Mouse (Mus musculus) naive thymus-derived CD4-positive, alpha-beta T cell, adult 2 months (primary cell): Measurements from ENCODE around the gene Olfr549.

ENCODE experiments used
- DNase-seq: peaks from one replicate; pipeline ENCODE4 v3.0.0-alpha.2; 2011; ENCODE audit warnings: low read depth

Olfr549 gene

GRCm38 (mm10) chr7:102549570-102549969 lies at the start of gene Olfr549:
Gene Olfr549 (plus strand): TSS chr7:102549870.
- DNase-seq, result no peak

- DNase-seq, result no peak
Measured at GRCm38 (mm10) chr7:102501986-102502385, 47.7 kb upstream of the Olfr549 start.

- peak; percentile 76 for DNase-seq
Measured at GRCm38 (mm10) chr7:102506848-102507247, 42.8 kb upstream of the Olfr549 start.

- DNase-seq, result no peak
Measured at GRCm38 (mm10) chr7:102508066-102508465, 41.6 kb upstream of the Olfr549 start.

DNA sequence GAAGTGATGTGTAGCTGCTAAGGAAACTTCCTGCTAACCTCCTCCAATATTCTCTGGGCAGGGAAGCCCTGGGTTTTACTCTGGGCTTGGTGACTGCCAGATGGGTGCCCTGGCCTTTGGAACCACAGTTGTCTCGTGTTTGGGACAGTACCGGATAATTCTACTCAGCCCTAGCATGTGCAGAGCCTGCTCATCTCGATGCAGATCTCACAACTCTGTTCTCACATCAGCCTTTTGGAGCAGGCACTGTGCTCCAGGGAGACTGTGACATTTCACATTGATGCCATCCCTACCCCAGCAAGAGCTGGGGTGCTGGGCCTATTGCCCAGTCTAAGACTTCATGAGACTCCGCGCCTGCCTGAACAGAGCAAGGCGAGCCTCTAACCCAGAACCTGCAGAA lies 41.0 kb upstream of the Olfr549 start:
- DNase-seq, result no peak

- DNase-seq, result no peak
Measured at GRCm38 (mm10) chr7:102509726-102510125, 39.9 kb upstream of the Olfr549 start.

DNA sequence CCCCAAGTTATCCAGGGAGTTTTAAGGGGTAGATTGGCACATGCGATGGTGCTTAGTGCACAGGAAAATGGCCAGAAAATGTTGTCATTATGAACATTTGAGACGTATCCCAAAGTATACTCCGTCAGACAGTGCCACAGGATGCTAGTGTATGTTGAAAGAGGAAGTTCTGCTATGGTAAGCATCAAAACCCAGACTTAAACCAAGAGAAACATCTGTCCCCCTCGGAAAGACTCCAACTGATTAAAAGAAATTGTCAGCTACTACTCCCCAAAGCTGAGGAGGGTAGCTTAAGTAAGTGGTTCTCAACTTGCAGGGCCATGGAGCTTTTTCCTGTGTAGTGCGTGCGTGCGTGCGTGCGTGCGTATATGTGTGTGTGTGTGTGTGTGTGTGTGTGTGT lies 37.7 kb upstream of the Olfr549 start:
- DNase-seq, result no peak

- peak; percentile 83 for DNase-seq
Measured at GRCm38 (mm10) chr7:102512814-102513435, 36.7 kb upstream of the Olfr549 start.

GRCm38 (mm10) chr7:102514144-102514543 lies 35.5 kb upstream of the Olfr549 start:
- no peak for DNase-seq

- DNase-seq, result no peak
Measured at GRCm38 (mm10) chr7:102516261-102517050, 33.2 kb upstream of the Olfr549 start.

GRCm38 (mm10) chr7:102517051-102517335 lies 32.7 kb upstream of the Olfr549 start:
- no peak for DNase-seq

DNA sequence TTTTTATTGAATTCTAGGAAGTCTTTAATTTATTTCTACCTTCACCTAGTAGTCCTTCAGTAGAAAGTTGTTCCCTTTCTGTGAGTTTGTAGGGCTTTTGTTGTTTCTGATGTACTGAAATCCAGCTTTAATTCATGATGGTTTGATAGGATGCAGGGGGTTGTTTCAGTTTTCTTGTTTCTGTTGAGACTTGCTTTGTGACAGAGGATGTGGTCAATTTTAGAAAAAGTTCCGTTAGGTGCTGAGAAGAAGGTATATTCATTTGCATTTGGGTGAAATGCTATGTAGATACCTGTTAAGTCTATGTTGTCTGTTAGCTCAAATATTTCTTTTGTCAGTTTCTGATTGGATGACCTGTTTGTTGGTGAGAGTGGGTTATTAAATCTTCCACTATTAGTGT lies 20.6 kb upstream of the Olfr549 start:
- peak; percentile 41 for DNase-seq

DNA sequence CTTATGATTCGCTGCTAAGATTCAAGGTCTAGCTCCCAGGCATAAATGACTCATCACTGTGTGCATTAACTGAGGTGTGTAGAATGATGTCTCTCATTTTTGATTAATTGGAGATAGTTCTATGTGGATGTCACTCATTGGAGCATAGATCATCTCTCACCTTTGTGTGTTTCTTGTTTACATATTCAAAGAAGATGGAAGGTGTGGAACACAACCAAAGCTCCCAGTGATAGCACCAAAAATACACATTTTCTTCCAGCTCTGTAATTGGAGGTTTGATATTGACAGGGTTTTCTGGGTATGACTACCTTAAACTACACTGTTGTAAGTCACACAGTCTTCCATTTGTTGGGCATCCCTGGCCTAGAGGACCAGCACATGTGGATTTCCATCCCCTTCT lies 15.2 kb upstream of the Olfr549 start, which contains the start of gene Olfr547:
Gene Olfr547, plus strand, starts transcription at position 301 of the 400 bp plus-strand sequence.
- DNase-seq, result no peak

- no peak for DNase-seq
Measured at GRCm38 (mm10) chr7:102540596-102540995, 9.1 kb upstream of the Olfr549 start, which contains the start of gene Olfr548-ps1. Gene Olfr548-ps1 (plus strand): TSS chr7:102540896.

GRCm38 (mm10) chr7:102541251-102541650 lies 8.4 kb upstream of the Olfr549 start:
- DNase-seq, result peak; percentile 17

DNA sequence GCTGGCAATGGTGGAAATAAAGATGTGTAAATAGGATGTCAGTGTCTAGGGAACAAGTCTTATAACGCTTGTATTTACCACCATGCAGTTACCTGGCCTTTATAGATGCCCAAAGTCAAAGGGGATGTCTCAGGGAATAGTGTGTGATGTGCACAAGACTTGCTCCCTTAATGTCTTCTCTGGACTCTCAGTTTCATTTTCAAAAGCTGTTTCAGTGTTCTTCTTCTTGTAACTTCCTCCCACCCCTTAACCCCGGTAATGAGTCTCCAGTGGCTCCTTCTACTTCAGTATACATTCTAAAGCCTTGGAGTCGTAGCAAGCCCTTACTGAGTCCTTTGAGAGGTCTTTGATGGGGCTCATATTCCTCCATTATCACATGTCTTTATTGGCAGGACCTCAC lies 3.6 kb downstream of the Olfr549 start:
- DNase-seq, result no peak

DNA sequence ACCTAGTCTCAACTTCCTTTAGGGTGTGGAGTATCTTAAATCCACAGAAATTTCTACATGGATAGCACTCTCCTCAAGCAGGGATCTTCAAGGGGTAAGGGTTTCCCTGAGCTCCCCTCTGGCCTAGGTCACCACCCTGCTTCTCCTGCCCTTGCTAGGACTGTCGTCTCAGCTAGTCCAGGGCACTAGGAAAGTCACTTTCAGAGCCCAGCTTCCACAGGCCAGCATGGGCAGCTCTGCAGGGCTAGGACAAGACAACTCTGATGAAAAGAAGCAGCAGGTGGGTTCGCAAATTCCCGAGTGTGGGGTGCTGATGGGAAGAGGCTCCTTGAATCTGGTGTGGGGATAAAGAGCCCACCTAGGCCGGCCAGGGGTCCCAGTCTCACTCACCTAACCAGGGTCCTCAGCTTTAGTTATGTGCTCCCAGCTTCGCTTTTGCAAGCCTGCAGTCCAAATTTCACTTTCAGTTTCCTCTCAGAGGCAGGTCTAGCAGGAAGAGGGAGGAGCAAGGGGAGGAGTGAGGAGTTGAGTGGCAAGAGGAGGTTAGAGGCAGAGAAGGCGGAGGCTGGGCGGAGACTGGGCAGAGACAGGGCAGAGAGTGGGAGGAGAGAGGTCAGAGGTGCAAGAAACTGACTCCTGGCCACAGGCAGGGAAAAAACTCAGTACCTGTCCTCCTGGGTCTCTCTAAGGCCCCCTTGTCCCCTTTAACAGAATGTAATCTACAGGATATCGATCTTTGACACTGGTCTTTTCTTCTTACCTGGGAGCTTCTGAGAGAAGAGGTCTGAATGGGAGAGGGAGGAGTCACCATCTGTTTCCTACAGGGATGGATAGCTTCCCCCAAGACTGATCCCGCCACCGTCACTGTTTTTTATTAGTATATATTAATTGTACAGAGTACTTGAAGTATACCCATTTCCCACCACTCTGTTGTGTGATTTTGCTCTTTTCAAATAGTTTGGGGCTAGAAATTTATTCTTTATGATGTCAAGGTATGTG lies 15.6 kb downstream of the Olfr549 start, which contains the start of gene Trim21:
Gene Trim21, minus strand, starts transcription at position 488 of the 999 bp plus-strand sequence.
- DNase-seq, result peak; percentile 89

- DNase-seq, result peak; percentile 8
Measured at GRCm38 (mm10) chr7:102566219-102566618, 16.5 kb downstream of the Olfr549 start.

DNA sequence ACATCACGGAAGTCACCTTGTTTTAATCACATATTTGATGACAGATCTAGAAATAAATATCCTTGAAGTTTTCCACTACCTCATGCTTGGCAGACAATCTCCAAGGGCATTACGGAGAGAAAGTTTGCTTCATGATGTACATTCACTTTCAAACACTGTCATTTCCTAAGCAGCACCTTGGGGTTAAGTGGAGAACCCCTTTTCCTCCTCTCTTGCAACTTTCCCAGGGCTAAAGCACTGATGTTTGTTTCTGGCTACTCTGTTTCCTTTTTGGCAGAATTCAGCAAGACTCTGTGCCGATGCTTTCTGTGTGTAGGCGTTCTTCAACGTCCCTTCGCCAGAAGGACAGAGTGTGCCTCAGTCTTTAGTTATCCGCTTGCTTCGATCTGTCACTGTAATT lies 21.5 kb downstream of the Olfr549 start, which contains the start of gene Olfr550:
Gene Olfr550, plus strand, starts transcription at position 301 of the 400 bp plus-strand sequence.
- no peak for DNase-seq

DNA sequence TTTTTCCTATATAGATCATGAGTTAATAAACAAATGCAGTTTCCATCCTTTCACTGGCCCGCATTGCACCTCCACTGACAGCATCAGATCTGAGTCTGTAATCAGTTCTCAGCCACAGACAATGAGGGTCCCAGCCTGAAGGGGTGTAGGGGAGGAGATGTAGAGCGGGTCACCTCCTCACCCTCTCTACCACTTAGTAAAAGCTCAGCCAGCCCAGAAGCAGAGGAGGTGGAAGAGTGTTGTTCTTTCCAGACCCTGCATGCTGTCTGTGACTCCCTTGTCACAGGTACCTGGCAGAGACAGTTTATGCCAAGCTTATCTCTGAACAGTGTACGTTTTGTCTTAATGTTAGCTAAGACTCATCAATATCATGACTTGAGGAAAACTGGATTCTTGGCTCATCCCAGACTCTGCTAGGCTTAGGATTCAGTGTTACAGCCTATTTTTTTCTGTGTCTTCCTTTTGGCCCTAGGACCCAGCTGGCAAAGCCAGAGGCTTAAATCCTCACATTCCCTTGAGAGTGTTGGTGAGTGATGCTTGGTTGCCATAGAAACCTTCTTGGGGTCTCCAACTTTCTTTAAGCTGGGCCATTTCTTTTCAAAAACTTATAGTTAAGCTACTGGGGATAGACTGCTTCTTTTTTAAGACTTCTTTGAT lies 23.6 kb downstream of the Olfr549 start:
- DNase-seq, result no peak

- no peak for DNase-seq
Measured at GRCm38 (mm10) chr7:102575998-102576397, 26.3 kb downstream of the Olfr549 start.

DNA sequence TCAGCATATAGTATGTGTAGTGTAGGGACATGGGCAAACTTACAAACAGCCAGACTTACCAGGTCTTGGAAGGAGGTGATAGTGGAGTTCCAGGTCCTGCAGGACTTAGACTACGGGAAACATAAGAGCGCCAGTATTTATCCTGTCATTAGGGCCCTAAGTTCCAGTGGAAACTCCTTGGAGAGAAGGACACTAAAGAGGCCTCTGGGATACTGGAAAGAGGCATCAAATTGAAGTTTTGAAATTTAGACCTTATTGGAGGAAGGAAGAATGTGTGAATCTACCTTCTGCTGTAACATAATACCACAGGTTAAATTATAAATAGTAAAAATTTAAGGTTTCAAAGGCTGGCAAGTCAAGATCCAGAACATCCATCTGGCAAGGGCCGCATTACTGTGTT lies 42.1 kb downstream of the Olfr549 start, which contains the start of gene Olfr551:
Gene Olfr551, minus strand, starts transcription at position 101 of the 400 bp plus-strand sequence.
- no peak for DNase-seq
